Mouse (Mus musculus): ENCODE measurements around the gene Rbck1.

- TF ChIP-seq CTCF (IDR thresholded peaks at IDR 0.05; ENCODE audit: control insufficient read depth, insufficient read depth, insufficient replicate concordance, low read depth, low read length) (no peak), POLR2A (IDR thresholded peaks at IDR 0.05; ENCODE audit: control insufficient read depth, low read depth, low read length) (no peak)
Measured at GRCm38 (mm10) chr2:152344361-152344760, 11.9 kb upstream of the Rbck1 start.
